Mouse (Mus musculus) right cerebral cortex, postnatal 36 days (tissue): ENCODE results near the gene Csdc2.
A peak's percentile ranks its signal among the peaks of the same experiment; 100 is the strongest.
"Not testable (repeated sequence)": the region's sequence is repeated elsewhere in the genome, so short reads cannot be mapped to it uniquely, and the experiment has no call there.

Source experiments
- DNase-seq, 2 experiments: peaks; one replicate each; pipeline ENCODE4 v3.0.0; 2022; ENCODE audit warnings: low spot score in 2 of 2, mixed read lengths in 1 of 2

The Csdc2 gene

GRCm38 (mm10) chr15:81955414-81955813 lies 18.9 kb downstream of the Csdc2 start:
- DNase-seq = no peak

GRCm38 (mm10) chr15:81956457-81956856 lies 19.9 kb downstream of the Csdc2 start:
- DNase-seq = no peak

GRCm38 (mm10) chr15:81957598-81957997 lies 21.0 kb downstream of the Csdc2 start:
- no peak for DNase-seq

GRCm38 (mm10) chr15:81958906-81959305 lies 22.3 kb downstream of the Csdc2 start:
- DNase-seq = no peak

GRCm38 (mm10) chr15:81960171-81961077 lies 23.9 kb downstream of the Csdc2 start, which contains the start of gene Pmm1:
Gene Pmm1 (minus strand): TSS chr15:81960930.
- peak; percentile 97 to 98 for DNase-seq

- no peak for DNase-seq
These were observed 24.5 kb downstream of the Csdc2 start for GRCm38 (mm10) chr15:81961078-81961451.

- DNase-seq = no peak
These were observed 27.7 kb downstream of the Csdc2 start for GRCm38 (mm10) chr15:81964262-81964661.

GRCm38 (mm10) chr15:81964980-81965545 lies 28.5 kb downstream of the Csdc2 start:
- no peak for DNase-seq

- DNase-seq = no peak
These were observed 29.7 kb downstream of the Csdc2 start for GRCm38 (mm10) chr15:81966062-81966829.

- DNase-seq = no peak
These were observed 31.3 kb downstream of the Csdc2 start for GRCm38 (mm10) chr15:81967821-81968220.

GRCm38 (mm10) chr15:81968447-81968846 lies 31.9 kb downstream of the Csdc2 start:
- no peak for DNase-seq

- DNase-seq = no peak
These were observed 32.6 kb downstream of the Csdc2 start for GRCm38 (mm10) chr15:81969173-81969572.

GRCm38 (mm10) chr15:81969635-81970034 lies 33.1 kb downstream of the Csdc2 start:
- not testable (repeated sequence) for DNase-seq

GRCm38 (mm10) chr15:81970498-81970897 lies 33.9 kb downstream of the Csdc2 start:
- not testable (repeated sequence) for DNase-seq

GRCm38 (mm10) chr15:81975156-81975555 lies 38.6 kb downstream of the Csdc2 start:
- not testable (repeated sequence) for DNase-seq

GRCm38 (mm10) chr15:81980321-81980720 lies 43.8 kb downstream of the Csdc2 start, which contains the start of gene 1700029P11Rik:
Gene 1700029P11Rik (plus strand): TSS chr15:81980540.
- DNase-seq = no peak

GRCm38 (mm10) chr15:81982173-81982572 lies 45.6 kb downstream of the Csdc2 start:
- DNase-seq = no peak

GRCm38 (mm10) chr15:81985267-81986161 lies 49.0 kb downstream of the Csdc2 start:
- no peak for DNase-seq

GRCm38 (mm10) chr15:81987646-81988045 lies 51.1 kb downstream of the Csdc2 start, which contains the start of gene Xrcc6:
Gene Xrcc6 (plus strand): TSS chr15:81987835.
- DNase-seq = no peak

- DNase-seq = peak; percentile 76 to 78
These were observed 53.0 kb downstream of the Csdc2 start for GRCm38 (mm10) chr15:81989371-81990062.
